Mouse (Mus musculus): ENCODE data around the gene Nfe2l1. TPM values are rescaled to one million over a fixed set of nuclear protein-coding genes. Genes with fewer than 3 reads are reported as not detected.

Gene Nfe2l1
- total and polyA plus RNA-seq, 2 experiments from 2014 or later = 83.5 to 98.8 TPM

- DNase-seq (ENCODE audit: low spot score) (no peak), ATAC-seq (ENCODE audit: insufficient read depth, low read depth) (no peak)
- H3K27ac ChIP-seq (ENCODE audit: low read depth) = no peak overlapping the region
- H3K27me3 ChIP-seq (ENCODE audit: control insufficient read depth, insufficient read depth, low read length) = no peaks in the 10 kb centered on the region
- H3K4me1 ChIP-seq (ENCODE audit: control insufficient read depth, insufficient read depth) = peaks cover 4% of the 10 kb centered on the region; the same call in 1 of the 2 replicates
- no peak overlapping the region for H3K4me3 ChIP-seq (ENCODE audit: low read depth, low read length)
- H3K9ac ChIP-seq (replicated peaks; ENCODE audit: low read depth, low read length) = no peak overlapping the region
- 86% methylated on average over 8 of the region's 8 CpGs for WGBS
- H3K4me2 ChIP-seq (ENCODE audit: low read depth, low read length) = no peak overlapping the region
- TF ChIP-seq CTCF (IDR thresholded peaks at IDR 0.05; ENCODE audit: low read depth) = no peak
- TF ChIP-seq EP300 (IDR thresholded peaks at IDR 0.05; ENCODE audit: low read depth) = no peak
- no peaks in the 10 kb centered on the region for H3K9me3 ChIP-seq (replicated peaks; ENCODE audit: control insufficient read depth, low read length)
- H3K36me3 ChIP-seq (replicated peaks; ENCODE audit: control insufficient read depth, insufficient read depth, low read length) = peaks cover 78% of the 10 kb centered on the region
These were observed 11.5 kb downstream of the Nfe2l1 start for GRCm38 (mm10) chr11:96818128-96818710.

- peaks cover 81% of the 10 kb centered on the region for H3K36me3 ChIP-seq (replicated peaks; ENCODE audit: control insufficient read depth, insufficient read depth, low read length)
- no peaks in the 10 kb centered on the region for H3K9me3 ChIP-seq (replicated peaks; ENCODE audit: control insufficient read depth, low read length)
- no peak overlapping the region for H3K4me3 ChIP-seq (ENCODE audit: low read depth, low read length)
- H3K4me2 ChIP-seq (ENCODE audit: low read depth, low read length) = no peak overlapping the region
- H3K9ac ChIP-seq (replicated peaks; ENCODE audit: low read depth, low read length) = no peak overlapping the region
- ATAC-seq (ENCODE audit: insufficient read depth, low read depth) (no peak), DNase-seq (ENCODE audit: low spot score) (no peak)
- H3K27me3 ChIP-seq (ENCODE audit: control insufficient read depth, insufficient read depth, low read length) = no peaks in the 10 kb centered on the region
- no peak overlapping the region for H3K27ac ChIP-seq (ENCODE audit: low read depth)
- no peak for TF ChIP-seq EP300 (IDR thresholded peaks at IDR 0.05; ENCODE audit: low read depth)
- no peak for TF ChIP-seq CTCF (IDR thresholded peaks at IDR 0.05; ENCODE audit: low read depth)
- 80% methylated on average over 5 of the region's 5 CpGs for WGBS
- no peaks in the 10 kb centered on the region for H3K4me1 ChIP-seq (ENCODE audit: control insufficient read depth, insufficient read depth)
These were observed 12.8 kb downstream of the Nfe2l1 start for GRCm38 (mm10) chr11:96816979-96817378.

GRCm38 (mm10) chr11:96816494-96816893 lies 13.3 kb downstream of the Nfe2l1 start:
- Histone ChIP-seq H3K27ac (ENCODE audit: low read depth) (no peak overlapping the region), H3K36me3 (replicated peaks; ENCODE audit: control insufficient read depth, insufficient read depth, low read length) (peaks cover 81% of the 10 kb centered on the region), H3K4me1 (ENCODE audit: control insufficient read depth, insufficient read depth) (no peaks in the 10 kb centered on the region), H3K4me2 (ENCODE audit: low read depth, low read length) (no peak overlapping the region), H3K4me3 (ENCODE audit: low read depth, low read length) (no peak overlapping the region), H3K9me3 (replicated peaks; ENCODE audit: control insufficient read depth, low read length) (no peaks in the 10 kb centered on the region), H3K27me3 (ENCODE audit: control insufficient read depth, insufficient read depth, low read length) (no peaks in the 10 kb centered on the region), H3K9ac (replicated peaks; ENCODE audit: low read depth, low read length) (no peak overlapping the region)
- ATAC-seq (ENCODE audit: insufficient read depth, low read depth) (no peak), DNase-seq (ENCODE audit: low spot score) (no peak)
- WGBS = 93% methylated on average over 1 of the region's 1 CpGs
- TF ChIP-seq EP300 (IDR thresholded peaks at IDR 0.05; ENCODE audit: low read depth) (no peak), CTCF (IDR thresholded peaks at IDR 0.05; ENCODE audit: low read depth) (no peak)

- H3K4me3 ChIP-seq (ENCODE audit: low read depth, low read length) = no peak overlapping the region
- H3K9ac ChIP-seq (replicated peaks; ENCODE audit: low read depth, low read length) = no peak overlapping the region
- ATAC-seq (ENCODE audit: insufficient read depth, low read depth) = no peak
- no peaks in the 10 kb centered on the region for H3K4me1 ChIP-seq (ENCODE audit: control insufficient read depth, insufficient read depth)
- TF ChIP-seq CTCF (IDR thresholded peaks at IDR 0.05; ENCODE audit: low read depth) (no peak), EP300 (IDR thresholded peaks at IDR 0.05; ENCODE audit: low read depth) (no peak)
- no peaks in the 10 kb centered on the region for H3K27me3 ChIP-seq (ENCODE audit: control insufficient read depth, insufficient read depth, low read length)
- H3K36me3 ChIP-seq (replicated peaks; ENCODE audit: control insufficient read depth, insufficient read depth, low read length) = peaks cover 77% of the 10 kb centered on the region
- no peaks in the 10 kb centered on the region for H3K9me3 ChIP-seq (replicated peaks; ENCODE audit: control insufficient read depth, low read length)
- DNase-seq (ENCODE audit: low spot score) = no peak
- WGBS = 97% methylated on average over 2 of the region's 2 CpGs
- no peak overlapping the region for H3K4me2 ChIP-seq (ENCODE audit: low read depth, low read length)
- no peak overlapping the region for H3K27ac ChIP-seq (ENCODE audit: low read depth)
These were observed 13.9 kb downstream of the Nfe2l1 start for GRCm38 (mm10) chr11:96815895-96816294.

GRCm38 (mm10) chr11:96814443-96814842 lies 15.3 kb downstream of the Nfe2l1 start:
- Histone ChIP-seq H3K4me3 (ENCODE audit: low read depth, low read length) (no peak overlapping the region), H3K36me3 (replicated peaks; ENCODE audit: control insufficient read depth, insufficient read depth, low read length) (peaks cover 74% of the 10 kb centered on the region), H3K27me3 (ENCODE audit: control insufficient read depth, insufficient read depth, low read length) (no peaks in the 10 kb centered on the region), H3K9me3 (replicated peaks; ENCODE audit: control insufficient read depth, low read length) (no peaks in the 10 kb centered on the region), H3K4me2 (ENCODE audit: low read depth, low read length) (no peak overlapping the region), H3K27ac (ENCODE audit: low read depth) (no peak overlapping the region), H3K4me1 (ENCODE audit: control insufficient read depth, insufficient read depth) (no peaks in the 10 kb centered on the region), H3K9ac (replicated peaks; ENCODE audit: low read depth, low read length) (no peak overlapping the region)
- TF ChIP-seq EP300 (IDR thresholded peaks at IDR 0.05; ENCODE audit: low read depth) (no peak), CTCF (IDR thresholded peaks at IDR 0.05; ENCODE audit: low read depth) (no peak)
- DNase-seq (ENCODE audit: low spot score) (no peak), ATAC-seq (ENCODE audit: insufficient read depth, low read depth) (no peak)
- WGBS = 69% methylated on average over 2 of the region's 2 CpGs

GRCm38 (mm10) chr11:96813920-96814319 lies 15.8 kb downstream of the Nfe2l1 start:
- Histone ChIP-seq H3K27me3 (ENCODE audit: control insufficient read depth, insufficient read depth, low read length) (no peaks in the 10 kb centered on the region), H3K4me3 (ENCODE audit: low read depth, low read length) (no peak overlapping the region), H3K9ac (replicated peaks; ENCODE audit: low read depth, low read length) (no peak overlapping the region), H3K27ac (ENCODE audit: low read depth) (no peak overlapping the region), H3K9me3 (replicated peaks; ENCODE audit: control insufficient read depth, low read length) (no peaks in the 10 kb centered on the region), H3K4me2 (ENCODE audit: low read depth, low read length) (no peak overlapping the region), H3K4me1 (ENCODE audit: control insufficient read depth, insufficient read depth) (no peaks in the 10 kb centered on the region), H3K36me3 (replicated peaks; ENCODE audit: control insufficient read depth, insufficient read depth, low read length) (peaks cover 74% of the 10 kb centered on the region)
- ATAC-seq (ENCODE audit: insufficient read depth, low read depth) (no peak), DNase-seq (ENCODE audit: low spot score) (no peak)
- WGBS = 87% methylated on average over 5 of the region's 5 CpGs
- no peak for TF ChIP-seq EP300 (IDR thresholded peaks at IDR 0.05; ENCODE audit: low read depth)
- no peak for TF ChIP-seq CTCF (IDR thresholded peaks at IDR 0.05; ENCODE audit: low read depth)

All from heart, postnatal 0 days (tissue).